Mouse (Mus musculus): ENCODE results near the gene Gm42420. TPM values are rescaled to one million over a fixed set of nuclear protein-coding genes. Genes with fewer than 3 reads are reported as not detected.

The Gm42420 gene
- 2.2 TPM for polyA plus RNA-seq (2021)

- ChIA-PET POLR2A (interaction anchor here (0.6 kb wide), 1 partner anchor 12 kb away, joined by 3 read pairs; no protein-coding TSS in a partner anchor), CTCF (interaction anchor here (2.6 kb wide), 1 partner anchor 11 kb away, joined by 8 read pairs; the partner anchor contains the start of gene Adck2)
- no peak for ATAC-seq
- in situ Hi-C loops (cut with MboI; ENCODE audit: low pct_unique_long_range_greater_than_20kb), result no loop called here
- DNase-seq (ENCODE audit: low read depth, low spot score), result no peak
- no peak for TF ChIP-seq CTCF (IDR thresholded peaks at IDR 0.05)
- H3K27me3 ChIP-seq, result no peaks in the 10 kb centered on the region
Measured at GRCm38 (mm10) chr6:39585517-39585916, at the start of gene Gm42420. Gm42420 (plus strand) TSS chr6:39585753.

- no peak for TF ChIP-seq CTCF (IDR thresholded peaks at IDR 0.05)
- DNase-seq (ENCODE audit: low read depth, low spot score), result no peak
- in situ Hi-C loops (cut with MboI; ENCODE audit: low pct_unique_long_range_greater_than_20kb), result no loop called here
- H3K27me3 ChIP-seq, result no peaks in the 10 kb centered on the region
- POLR2A ChIA-PET, result no interaction called here
- ATAC-seq, result no peak
- CTCF ChIA-PET, result no interaction called here
Measured at GRCm38 (mm10) chr6:39536621-39537020, 48.9 kb upstream of the Gm42420 start.

- DNase-seq (ENCODE audit: low read depth, low spot score) (no peak), ATAC-seq (no peak)
- ChIA-PET POLR2A (no interaction called here), CTCF (interaction anchor here (1.2 kb wide), 1 partner anchor 19 kb away, joined by 3 read pairs; no protein-coding TSS in a partner anchor)
- TF ChIP-seq CTCF (IDR thresholded peaks at IDR 0.05), result no peak
- in situ Hi-C loops (cut with MboI; ENCODE audit: low pct_unique_long_range_greater_than_20kb), result no loop called here
- H3K27me3 ChIP-seq, result no peaks in the 10 kb centered on the region
Measured at GRCm38 (mm10) chr6:39537276-39537675, 48.3 kb upstream of the Gm42420 start.

GRCm38 (mm10) chr6:39538227-39538626 lies 47.3 kb upstream of the Gm42420 start:
- ChIA-PET CTCF (interaction anchor here (1.2 kb wide), 1 partner anchor 18 kb away, joined by 3 read pairs; no protein-coding TSS in a partner anchor), POLR2A (interaction anchor here (1.3 kb wide), 1 partner anchor 19 kb away, joined by 4 read pairs; the partner anchor contains the start of gene Dennd2a)
- ATAC-seq, result no peak
- no peaks in the 10 kb centered on the region for H3K27me3 ChIP-seq
- TF ChIP-seq CTCF (IDR thresholded peaks at IDR 0.05), result no peak
- DNase-seq (ENCODE audit: low read depth, low spot score), result no peak
- in situ Hi-C loops (cut with MboI; ENCODE audit: low pct_unique_long_range_greater_than_20kb), result no loop called here

- ATAC-seq (no peak), DNase-seq (ENCODE audit: low read depth, low spot score) (no peak)
- POLR2A ChIA-PET, result no interaction called here
- in situ Hi-C loops (cut with MboI; ENCODE audit: low pct_unique_long_range_greater_than_20kb), result no loop called here
- no peaks in the 10 kb centered on the region for H3K27me3 ChIP-seq
- TF ChIP-seq CTCF (IDR thresholded peaks at IDR 0.05), result no peak
- CTCF ChIA-PET, result interaction anchor here (0.8 kb wide), 1 partner anchor 28 kb away, joined by 3 read pairs; no protein-coding TSS in a partner anchor
Measured at GRCm38 (mm10) chr6:39539679-39540155, 45.8 kb upstream of the Gm42420 start.

- no peaks in the 10 kb centered on the region for H3K27me3 ChIP-seq
- POLR2A ChIA-PET, result interaction anchor here (0.9 kb wide), 1 partner anchor 16 kb away, joined by 3 read pairs; no protein-coding TSS in a partner anchor
- ATAC-seq (no peak), DNase-seq (ENCODE audit: low read depth, low spot score) (no peak)
- in situ Hi-C loops (cut with MboI; ENCODE audit: low pct_unique_long_range_greater_than_20kb), result no loop called here
- CTCF ChIA-PET, result interaction anchor here (0.8 kb wide), 1 partner anchor 27 kb away, joined by 3 read pairs; no protein-coding TSS in a partner anchor
- TF ChIP-seq CTCF (IDR thresholded peaks at IDR 0.05), result no peak
Measured at GRCm38 (mm10) chr6:39540563-39540962, 45.0 kb upstream of the Gm42420 start.

GRCm38 (mm10) chr6:39542631-39543597 lies 42.6 kb upstream of the Gm42420 start:
- in situ Hi-C loops (cut with MboI; ENCODE audit: low pct_unique_long_range_greater_than_20kb), result no loop called here
- H3K27me3 ChIP-seq, result no peaks in the 10 kb centered on the region
- no peak for TF ChIP-seq CTCF (IDR thresholded peaks at IDR 0.05)
- CTCF ChIA-PET, result no interaction called here
- DNase-seq (ENCODE audit: low read depth, low spot score) (peak; percentile 64), ATAC-seq (peak; percentile 73)
- POLR2A ChIA-PET, result no interaction called here

- in situ Hi-C loops (cut with MboI; ENCODE audit: low pct_unique_long_range_greater_than_20kb), result no loop called here
Measured at GRCm38 (mm10) chr6:39543769-39544420, 41.7 kb upstream of the Gm42420 start.

GRCm38 (mm10) chr6:39545474-39545873 lies 40.1 kb upstream of the Gm42420 start:
- in situ Hi-C loops (cut with MboI; ENCODE audit: low pct_unique_long_range_greater_than_20kb), result no loop called here
- POLR2A ChIA-PET, result no interaction called here
- DNase-seq (ENCODE audit: low read depth, low spot score), result no peak
- CTCF ChIA-PET, result interaction anchor here (1.0 to 1.6 kb wide), 2 partner anchors 15 to 20 kb away, joined by 4 to 5 read pairs; no protein-coding TSS in a partner anchor
- no peaks in the 10 kb centered on the region for H3K27me3 ChIP-seq
- no peak for ATAC-seq
- no peak for TF ChIP-seq CTCF (IDR thresholded peaks at IDR 0.05)

More at GRCm38 (mm10) chr6:39543769-39544420, 41.7 kb upstream of the Gm42420 start:
- no peaks in the 10 kb centered on the region for H3K27me3 ChIP-seq
- ATAC-seq, result no peak
- POLR2A ChIA-PET, result interaction anchor here (1.0 kb wide), 1 partner anchor 24 kb away, joined by 3 read pairs; no protein-coding TSS in a partner anchor
- TF ChIP-seq CTCF (IDR thresholded peaks at IDR 0.05), result no peak
- no peak for DNase-seq (ENCODE audit: low read depth, low spot score)
- CTCF ChIA-PET, result interaction anchor here (1.6 kb wide), 1 partner anchor 17 kb away, joined by 4 read pairs; no protein-coding TSS in a partner anchor

- in situ Hi-C loops (cut with MboI; ENCODE audit: low pct_unique_long_range_greater_than_20kb), result no loop called here
- ChIA-PET CTCF (interaction anchor here (0.6 to 1.3 kb wide), 4 partner anchors 55 to 577 kb away, joined by 3 read pairs; no protein-coding TSS in a partner anchor), POLR2A (no interaction called here)
- ATAC-seq (no peak), DNase-seq (ENCODE audit: low read depth, low spot score) (no peak)
- H3K27me3 ChIP-seq, result no peaks in the 10 kb centered on the region
- TF ChIP-seq CTCF (IDR thresholded peaks at IDR 0.05), result no peak
Measured at GRCm38 (mm10) chr6:39548030-39548429, 37.5 kb upstream of the Gm42420 start.
